Mouse (Mus musculus): ENCODE measurements around the gene Slc3a2. TPM values are rescaled to one million over a fixed set of nuclear protein-coding genes. Genes with fewer than 3 reads are reported as not detected.
"Not testable (repeated sequence)": the region's sequence is repeated elsewhere in the genome, so short reads cannot be mapped to it uniquely, and the experiment has no call there.

Slc3a2 gene
- polyA plus RNA-seq, 1 experiment, result 263 TPM

DNA sequence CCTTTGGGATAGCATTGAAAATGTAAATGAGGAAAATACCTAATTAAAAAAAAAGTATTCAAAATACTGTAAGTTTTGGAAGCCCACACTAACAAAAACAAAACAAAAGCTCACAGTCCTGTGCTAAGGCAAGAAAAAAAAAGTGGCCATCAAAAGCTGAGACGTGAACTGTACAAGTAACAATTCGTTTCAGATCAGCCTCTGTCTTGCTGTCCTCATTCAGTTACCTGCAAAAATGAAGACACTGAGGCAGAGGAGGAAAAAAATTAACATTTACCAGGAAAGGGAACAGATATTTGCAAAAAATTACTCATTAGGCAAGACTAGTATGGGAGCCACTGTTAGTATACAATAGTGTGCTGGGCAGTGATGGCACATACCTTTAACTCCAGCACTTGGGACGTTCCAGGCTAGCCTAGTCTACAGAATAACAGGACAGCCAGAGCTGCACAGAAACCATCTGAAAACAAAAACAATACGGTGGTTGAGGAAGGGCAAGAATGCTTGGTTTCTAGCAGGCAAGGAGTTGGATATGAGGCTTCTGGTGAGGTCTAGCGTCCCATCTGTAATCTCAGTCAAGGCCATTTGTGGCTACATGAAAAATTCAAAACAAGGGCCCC, 4.4 kb upstream of the Slc3a2 start:
- TF ChIP-seq POLR2A (IDR thresholded peaks at IDR 0.05; ENCODE audit: borderline replicate concordance, extremely low read depth, low read depth, low read length), result no peak
- no peak for TF ChIP-seq CTCF (IDR thresholded peaks at IDR 0.05; ENCODE audit: insufficient read depth, low read length)
- 38% methylated on average over 5 of the region's 5 CpGs for WGBS

DNA sequence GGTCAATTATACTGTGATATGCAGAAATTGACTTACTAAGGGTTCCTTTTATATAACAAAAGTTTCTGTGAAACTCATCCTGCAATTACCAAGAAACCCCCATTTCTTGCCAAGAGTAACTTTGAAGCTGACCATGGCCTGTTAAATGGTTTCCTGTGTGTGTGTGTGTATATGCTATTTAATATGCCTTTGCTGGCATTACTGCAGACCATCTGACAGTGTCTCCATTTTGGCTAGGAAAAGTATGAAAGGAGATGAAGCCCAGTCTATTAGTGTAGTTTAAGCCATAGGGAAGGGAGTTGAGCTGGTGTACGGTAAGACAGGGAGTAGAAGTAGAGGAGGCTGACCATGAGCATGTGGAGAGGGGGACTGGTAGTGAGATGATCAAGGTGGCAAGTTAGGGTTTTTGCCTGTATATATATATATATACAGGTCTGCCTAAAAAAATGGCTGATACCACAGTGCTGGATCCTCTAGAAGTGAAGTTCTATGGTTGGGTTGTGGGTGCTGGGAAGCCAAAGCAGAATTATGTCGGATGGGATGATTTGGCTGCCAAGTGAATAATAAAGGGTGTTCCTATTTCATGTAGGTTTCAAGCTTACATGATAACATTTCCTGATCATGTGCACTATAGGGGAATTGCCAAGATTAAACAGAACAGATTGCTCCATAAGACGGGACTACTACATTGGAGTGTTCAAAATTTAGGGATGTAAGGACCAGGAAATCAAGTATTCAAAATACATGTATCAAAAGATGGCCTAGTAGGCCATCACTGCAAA, 3.6 kb upstream of the Slc3a2 start:
- Histone ChIP-seq H3K4me3 (replicated peaks; ENCODE audit: extremely low read depth, low read depth, low read length) (no peak overlapping the region), H3K4me1 (ENCODE audit: control insufficient read depth, insufficient read depth, low read length) (no peaks in the 10 kb centered on the region; the same call in none of the 2 replicates)
- no peak for DNase-seq
- 59% methylated on average over 3 of the region's 3 CpGs for WGBS
- TF ChIP-seq CTCF (IDR thresholded peaks at IDR 0.05; ENCODE audit: insufficient read depth, low read length) (no peak), POLR2A (IDR thresholded peaks at IDR 0.05; ENCODE audit: borderline replicate concordance, extremely low read depth, low read depth, low read length) (no peak)

More for the DNA sequence above, 4.4 kb upstream of the Slc3a2 start:
- Histone ChIP-seq H3K4me1 (ENCODE audit: control insufficient read depth, insufficient read depth, low read length) (no peaks in the 10 kb centered on the region; the same call in none of the 2 replicates), H3K4me3 (replicated peaks; ENCODE audit: extremely low read depth, low read depth, low read length) (no peak overlapping the region)
- DNase-seq, result no peak

DNA sequence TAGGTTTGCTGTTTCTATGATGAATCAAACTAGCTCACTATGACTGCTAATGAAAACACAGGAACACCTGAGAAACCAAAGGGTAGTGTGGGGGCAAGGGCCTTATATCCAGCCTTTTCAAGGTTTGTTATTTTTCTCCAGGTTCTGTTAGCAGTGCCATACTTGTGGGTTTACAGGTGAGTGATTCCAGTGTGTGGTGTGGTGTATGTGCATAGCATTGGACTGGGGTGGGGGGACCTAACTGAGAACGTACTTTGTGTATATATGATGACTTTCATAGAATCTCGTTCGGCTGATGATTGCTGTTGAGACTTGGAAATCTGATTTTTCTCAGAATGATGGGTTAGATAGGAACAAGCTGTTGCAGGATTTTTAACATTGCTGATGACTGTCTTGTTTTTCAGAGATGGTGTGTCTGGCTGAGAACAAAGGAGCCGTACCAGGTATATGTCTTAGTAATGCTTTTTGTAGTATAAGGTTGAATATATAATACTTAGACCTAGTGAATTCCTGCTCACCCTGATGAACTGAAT, 2.0 kb upstream of the Slc3a2 start:
- TF ChIP-seq CTCF (IDR thresholded peaks at IDR 0.05; ENCODE audit: insufficient read depth, low read length), result no peak
- no peak for TF ChIP-seq POLR2A (IDR thresholded peaks at IDR 0.05; ENCODE audit: borderline replicate concordance, extremely low read depth, low read depth, low read length)
- 48% methylated on average over 4 of the region's 4 CpGs for WGBS
- DNase-seq, result no peak
- no peaks in the 10 kb centered on the region; the same call in none of the 2 replicates for H3K4me1 ChIP-seq (ENCODE audit: control insufficient read depth, insufficient read depth, low read length)
- H3K4me3 ChIP-seq (replicated peaks; ENCODE audit: extremely low read depth, low read depth, low read length), result no peak overlapping the region

DNA sequence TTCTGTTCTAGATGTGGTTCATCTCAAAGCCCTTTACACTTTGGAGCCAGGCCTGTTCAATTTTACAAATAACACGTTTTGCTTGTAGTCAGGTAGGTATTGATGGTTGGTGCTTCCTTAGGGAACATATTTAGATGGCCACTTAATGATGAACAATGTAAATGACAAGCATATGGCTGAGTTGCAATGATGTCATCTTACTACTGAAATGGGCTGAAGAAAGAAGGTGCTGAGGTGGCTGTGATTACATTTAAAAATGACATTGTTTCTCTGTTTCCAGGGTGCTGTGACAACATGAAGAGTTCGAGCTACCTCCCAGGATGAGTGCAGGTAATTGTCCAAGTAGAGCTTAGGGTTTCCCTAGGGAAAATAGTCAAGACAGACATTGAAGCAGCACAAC, 1.2 kb upstream of the Slc3a2 start:
- H3K4me3 ChIP-seq (replicated peaks; ENCODE audit: extremely low read depth, low read depth, low read length), result peak overlapping the region; percentile 38
- no peak for DNase-seq

DNA sequence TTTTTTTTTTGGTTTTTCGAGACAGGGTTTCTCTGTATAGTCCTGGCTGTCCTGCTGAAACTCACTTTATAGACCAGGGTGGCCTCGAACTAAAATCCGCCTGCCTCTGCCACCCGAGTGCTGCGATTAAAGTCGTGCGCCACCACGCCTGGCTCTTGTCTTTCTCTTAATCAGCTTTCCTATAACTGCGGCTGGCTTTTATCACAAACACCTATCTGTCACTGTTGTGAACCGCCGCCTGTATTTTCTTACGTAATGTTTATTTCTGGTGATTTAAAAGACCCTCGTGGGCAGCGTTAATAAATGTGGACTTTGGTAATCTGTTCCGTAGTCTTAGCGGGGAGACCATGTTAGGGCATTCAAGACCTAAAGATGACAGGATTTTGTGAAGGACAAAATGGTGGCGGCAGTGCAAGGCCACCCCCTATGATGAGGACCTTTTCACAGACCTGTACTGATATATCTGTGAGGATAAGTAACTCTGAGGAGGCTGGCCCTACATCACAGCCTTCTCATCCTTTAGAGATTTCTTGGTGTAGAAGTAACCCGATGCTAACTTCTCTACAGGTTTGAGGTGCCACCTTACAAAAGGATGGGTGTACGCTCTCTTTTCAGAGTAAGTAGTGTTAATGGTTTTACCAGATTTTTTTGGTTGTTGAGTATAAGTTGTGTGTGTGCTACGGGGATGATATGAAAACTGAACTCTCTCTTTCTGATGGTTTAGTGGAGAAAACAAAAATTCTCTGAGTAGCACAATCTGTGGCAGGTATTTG, 591 bp upstream of the Slc3a2 start:
- TF ChIP-seq POLR2A (IDR thresholded peaks at IDR 0.05; ENCODE audit: borderline replicate concordance, extremely low read depth, low read depth, low read length) (no peak), CTCF (IDR thresholded peaks at IDR 0.05; ENCODE audit: insufficient read depth, low read length) (no peak)
- no peak for DNase-seq
- Histone ChIP-seq H3K4me1 (ENCODE audit: control insufficient read depth, insufficient read depth, low read length) (no peaks in the 10 kb centered on the region; the same call in none of the 2 replicates), H3K4me3 (replicated peaks; ENCODE audit: extremely low read depth, low read depth, low read length) (peak overlapping the region; percentile 80)
- WGBS, result 1% methylated on average over 20 of the region's 20 CpGs

More for the DNA sequence above, 1.2 kb upstream of the Slc3a2 start:
- no peak for TF ChIP-seq POLR2A (IDR thresholded peaks at IDR 0.05; ENCODE audit: borderline replicate concordance, extremely low read depth, low read depth, low read length)
- TF ChIP-seq CTCF (IDR thresholded peaks at IDR 0.05; ENCODE audit: insufficient read depth, low read length), result no peak
- WGBS, result 8% methylated on average over 2 of the region's 2 CpGs
- H3K4me1 ChIP-seq (ENCODE audit: control insufficient read depth, insufficient read depth, low read length), result no peaks in the 10 kb centered on the region; the same call in none of the 2 replicates

DNA sequence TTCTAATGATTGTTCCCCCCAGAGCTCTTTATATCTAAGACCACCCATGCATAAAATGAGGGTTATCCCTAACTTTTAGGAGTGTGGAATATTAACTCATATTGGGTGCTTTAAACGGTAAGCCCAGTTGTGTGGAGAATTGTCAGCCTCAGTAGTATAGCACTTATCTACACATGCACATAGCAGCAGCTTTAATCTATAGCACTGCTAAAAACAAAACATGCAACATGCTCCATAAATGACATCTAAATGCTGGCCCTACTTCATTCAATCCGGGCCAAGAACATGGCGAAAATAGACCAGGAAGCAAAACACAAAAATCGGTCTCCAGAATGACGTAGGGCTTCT, 636 bp downstream of the Slc3a2 start:
- no peaks in the 10 kb centered on the region; the same call in none of the 2 replicates for H3K4me1 ChIP-seq (ENCODE audit: control insufficient read depth, insufficient read depth, low read length)
- 0% methylated on average over 5 of the region's 5 CpGs for WGBS
- no peak for TF ChIP-seq CTCF (IDR thresholded peaks at IDR 0.05; ENCODE audit: insufficient read depth, low read length)
- no peak for TF ChIP-seq POLR2A (IDR thresholded peaks at IDR 0.05; ENCODE audit: borderline replicate concordance, extremely low read depth, low read depth, low read length)
- no peak for DNase-seq
- peak overlapping the region; percentile 100 for H3K4me3 ChIP-seq (replicated peaks; ENCODE audit: extremely low read depth, low read depth, low read length)

DNA sequence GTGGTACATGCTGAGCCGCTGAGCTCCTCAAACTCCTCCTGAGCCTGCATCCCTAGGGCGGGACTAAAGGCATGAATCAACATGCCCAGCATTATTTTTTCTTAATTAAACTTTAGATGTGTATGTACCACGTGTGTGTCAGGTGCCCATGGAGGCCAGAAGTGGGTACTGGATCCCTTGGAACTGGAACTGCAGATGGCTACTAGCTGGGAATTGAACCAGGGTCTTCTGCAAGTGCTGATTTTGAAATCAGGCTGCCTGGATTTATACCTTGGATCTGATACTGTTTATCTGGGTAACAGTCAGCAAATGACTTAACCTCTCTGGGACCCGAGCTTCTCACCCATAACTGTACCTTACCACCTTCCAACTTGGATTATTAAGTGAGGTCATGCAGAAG, 1.1 kb downstream of the Slc3a2 start:
- Histone ChIP-seq H3K4me3 (replicated peaks; ENCODE audit: extremely low read depth, low read depth, low read length) (no peak overlapping the region), H3K4me1 (ENCODE audit: control insufficient read depth, insufficient read depth, low read length) (no peaks in the 10 kb centered on the region; the same call in none of the 2 replicates)
- DNase-seq, result no peak
- WGBS, result 51% methylated on average over 4 of the region's 4 CpGs
- TF ChIP-seq CTCF (IDR thresholded peaks at IDR 0.05; ENCODE audit: insufficient read depth, low read length) (no peak), POLR2A (IDR thresholded peaks at IDR 0.05; ENCODE audit: borderline replicate concordance, extremely low read depth, low read depth, low read length) (no peak)

DNA sequence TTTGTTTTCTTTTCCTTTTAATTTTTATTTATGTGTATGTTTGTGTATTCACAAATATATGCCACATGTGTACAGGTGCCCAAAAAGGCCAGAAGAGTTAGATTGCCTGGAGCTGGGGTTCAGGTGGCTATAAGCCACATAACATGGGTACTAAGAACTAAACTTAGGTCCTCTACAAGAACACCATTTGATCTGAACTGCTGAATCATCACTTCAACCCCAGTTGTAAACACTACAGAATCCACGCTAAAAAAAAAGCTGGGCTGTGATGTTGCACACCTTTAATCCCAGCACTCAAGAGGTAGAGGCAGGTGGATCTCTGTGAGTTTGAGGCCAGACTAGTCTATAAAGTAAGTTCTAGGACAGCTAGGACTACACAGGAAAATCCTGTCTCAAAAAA, 1.8 kb downstream of the Slc3a2 start:
- 33% methylated on average over 1 of the region's 1 CpGs for WGBS
- no peak for TF ChIP-seq POLR2A (IDR thresholded peaks at IDR 0.05; ENCODE audit: borderline replicate concordance, extremely low read depth, low read depth, low read length)
- TF ChIP-seq CTCF (IDR thresholded peaks at IDR 0.05; ENCODE audit: insufficient read depth, low read length), result no peak
- no peaks in the 10 kb centered on the region; the same call in none of the 2 replicates for H3K4me1 ChIP-seq (ENCODE audit: control insufficient read depth, insufficient read depth, low read length)
- DNase-seq, result no peak
- no peak overlapping the region for H3K4me3 ChIP-seq (replicated peaks; ENCODE audit: extremely low read depth, low read depth, low read length)

DNA sequence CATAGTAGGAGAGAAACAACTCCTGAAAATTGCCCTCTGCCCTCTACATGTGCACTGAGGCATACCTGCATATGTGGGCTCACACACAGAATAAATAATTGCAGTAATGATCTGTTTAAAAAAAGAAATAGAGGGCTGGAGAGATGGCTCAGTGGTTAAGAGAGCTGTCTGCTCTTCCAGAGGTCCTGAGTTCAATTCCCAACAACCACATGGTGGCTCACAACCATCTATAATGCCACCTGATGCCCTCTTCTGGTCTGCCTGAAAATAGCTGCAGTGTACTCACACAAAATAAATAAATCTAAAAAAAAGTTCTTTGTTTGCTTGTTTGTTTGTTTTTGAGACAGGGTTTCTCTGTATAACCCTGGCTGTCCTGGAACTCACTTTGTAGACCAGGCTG, 4.1 kb downstream of the Slc3a2 start:
- DNase-seq; H3K4me3 ChIP-seq (replicated peaks; ENCODE audit: extremely low read depth, low read depth, low read length); H3K4me1 ChIP-seq (ENCODE audit: control insufficient read depth, insufficient read depth, low read length): not testable (repeated sequence)
